Mouse (Mus musculus) liver, embryonic 11.5 days (tissue): ENCODE measurements around the gene Srsf12. TPM values are rescaled to one million over a fixed set of nuclear protein-coding genes. Genes with fewer than 3 reads are reported as not detected.
A peak's percentile ranks its signal among the peaks of the same experiment; 100 is the strongest.

Experiments
- ATAC-seq: fragments of 200-750 bp; cut with Nextera tagmentation; replicated peaks from 2 replicates; pipeline ENCODE4 v1.8.0; 2017; ENCODE audit warnings: moderate number of reproducible peaks, mild to moderate bottlenecking, moderate TSS enrichment, moderate library complexity; ENCODE audit not compliant: low FRiP score
- DNase-seq: peaks from one replicate; pipeline ENCODE4 v3.0.0-alpha.2; 2017; ENCODE audit warnings: low spot score
- H3K27ac ChIP-seq: fragments of 300-500 bp; sonication (generic); 2 replicates; pipeline ENCODE4 v1.5.1; 2014; ENCODE audit warnings: mild to moderate bottlenecking, low read depth, low read length, control low read depth
- H3K27me3 ChIP-seq: fragments of 300-500 bp; sonication (generic); replicated peaks from 2 replicates; pipeline ENCODE4 v1.6.1; 2014; ENCODE audit warnings: low read length, mixed read lengths; ENCODE audit not compliant: control insufficient read depth, insufficient read depth
- H3K36me3 ChIP-seq: fragments of 300-500 bp; sonication (generic); 2 replicates; pipeline ENCODE4 v1.6.1; 2014; ENCODE audit warnings: mild to moderate bottlenecking, low read length, moderate library complexity, mixed read lengths; ENCODE audit not compliant: control insufficient read depth, insufficient read depth
- H3K4me1 ChIP-seq: fragments of 300-500 bp; sonication (generic); replicated peaks from 2 replicates; pipeline ENCODE4 v1.6.1; 2014; ENCODE audit warnings: low read length, mixed read lengths; ENCODE audit not compliant: control insufficient read depth, insufficient read depth
- H3K4me2 ChIP-seq: fragments of 300-500 bp; sonication (generic); 2 replicates; pipeline ENCODE4 v1.6.1; 2014; ENCODE audit warnings: mild to moderate bottlenecking, control low read depth, moderate library complexity
- H3K4me3 ChIP-seq: fragments of 300-500 bp; sonication (generic); 2 replicates; pipeline ENCODE4 v1.5.1; 2014; ENCODE audit warnings: low read depth, low read length, control low read depth
- H3K9ac ChIP-seq: fragments of 300-500 bp; sonication (generic); 2 replicates; pipeline ENCODE4 v1.6.1; 2014; ENCODE audit warnings: low read depth, low read length, control low read depth
- H3K9me3 ChIP-seq: fragments of 300-500 bp; sonication (generic); 2 replicates; pipeline ENCODE4 v1.6.1; 2016; ENCODE audit warnings: low read length, inconsistent platforms, mixed read lengths; ENCODE audit not compliant: control insufficient read depth
- WGBS: fragments of 180-500 bp; shearing (Covaris S2); extraction: QIAGEN DNeasy Blood & Tissue Kit; methylation state at CpG from one replicate; pipeline ENCODE4 v1.1.7; 2014; 5-methylcytosine and 5-hydroxymethylcytosine counted together
- polyA plus RNA-seq: library from polyadenylated mRNA; unstranded; fragments of >200 nt; fragmentation: Nextera tagmentation; extraction: Ambion mirVana; gene quantifications from 2 replicates; pipeline ENCODE4 v1.2.1, GENCODE M21; 2014

Gene Srsf12
- polyA plus RNA-seq, 1 experiment from 2014 or later: 1.6 TPM

GRCm38 (mm10) chr4:33245853-33246395 is 37.1 kb downstream of the Srsf12 start:
- Histone ChIP-seq H3K27ac (no peak overlapping the region), H3K4me3 (peak overlapping the region; percentile 22; the same call in 1 of the 2 replicates), H3K4me2 (peak overlapping the region; percentile 78), H3K9me3 (no peaks in the 10 kb centered on the region), H3K27me3 (no peaks in the 10 kb centered on the region), H3K4me1 (peaks cover 22% of the 10 kb centered on the region), H3K9ac (no peak overlapping the region), H3K36me3 (peaks cover 14% of the 10 kb centered on the region; the same call in 1 of the 2 replicates)
- WGBS: 82% methylated on average over 14 of the region's 14 CpGs
- no peak for DNase-seq
- ATAC-seq: no peak

DNA sequence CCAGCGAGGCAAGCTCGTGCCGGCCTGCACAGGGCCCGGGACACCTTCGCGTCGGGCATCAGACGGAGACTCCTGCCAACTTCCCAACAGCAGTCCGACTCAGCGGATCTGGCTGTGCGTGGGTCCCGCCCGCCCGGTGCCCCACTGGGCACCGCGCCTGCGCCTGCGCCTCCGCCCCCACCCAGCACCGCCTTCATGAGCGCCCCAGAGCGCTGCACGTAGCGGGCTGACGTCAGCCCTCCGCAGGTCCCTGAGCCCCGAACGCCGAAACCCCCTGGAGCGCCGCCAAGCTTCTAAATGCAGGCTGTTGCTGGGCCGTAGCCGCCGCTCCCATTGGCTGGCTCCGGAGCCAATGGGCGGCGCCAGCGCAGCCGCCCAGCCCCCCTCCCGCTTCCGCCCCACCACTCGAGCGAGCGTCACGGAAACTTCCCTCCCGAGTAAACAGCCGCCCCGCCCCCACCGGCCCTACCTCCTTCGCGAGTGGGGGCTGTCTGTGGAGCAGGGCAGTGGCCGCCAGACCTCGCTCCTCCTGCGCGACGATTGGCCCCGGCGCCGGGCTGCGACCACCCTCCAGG is 38.8 kb downstream of the Srsf12 start:
- peaks cover 19% of the 10 kb centered on the region for H3K4me1 ChIP-seq
- peak overlapping the region; percentile 78 for H3K4me2 ChIP-seq
- H3K9me3 ChIP-seq: no peaks in the 10 kb centered on the region
- no peaks in the 10 kb centered on the region for H3K27me3 ChIP-seq
- peak overlapping the region; percentile 98 for H3K4me3 ChIP-seq
- peaks cover 14% of the 10 kb centered on the region; the same call in 1 of the 2 replicates for H3K36me3 ChIP-seq
- DNase-seq (peak; percentile 98), ATAC-seq (peak; percentile 89)
- WGBS: under 1% methylated on average over 57 of the region's 60 CpGs
- H3K9ac ChIP-seq: peak overlapping the region; percentile 99
- peak overlapping the region; percentile 100 for H3K27ac ChIP-seq

DNA sequence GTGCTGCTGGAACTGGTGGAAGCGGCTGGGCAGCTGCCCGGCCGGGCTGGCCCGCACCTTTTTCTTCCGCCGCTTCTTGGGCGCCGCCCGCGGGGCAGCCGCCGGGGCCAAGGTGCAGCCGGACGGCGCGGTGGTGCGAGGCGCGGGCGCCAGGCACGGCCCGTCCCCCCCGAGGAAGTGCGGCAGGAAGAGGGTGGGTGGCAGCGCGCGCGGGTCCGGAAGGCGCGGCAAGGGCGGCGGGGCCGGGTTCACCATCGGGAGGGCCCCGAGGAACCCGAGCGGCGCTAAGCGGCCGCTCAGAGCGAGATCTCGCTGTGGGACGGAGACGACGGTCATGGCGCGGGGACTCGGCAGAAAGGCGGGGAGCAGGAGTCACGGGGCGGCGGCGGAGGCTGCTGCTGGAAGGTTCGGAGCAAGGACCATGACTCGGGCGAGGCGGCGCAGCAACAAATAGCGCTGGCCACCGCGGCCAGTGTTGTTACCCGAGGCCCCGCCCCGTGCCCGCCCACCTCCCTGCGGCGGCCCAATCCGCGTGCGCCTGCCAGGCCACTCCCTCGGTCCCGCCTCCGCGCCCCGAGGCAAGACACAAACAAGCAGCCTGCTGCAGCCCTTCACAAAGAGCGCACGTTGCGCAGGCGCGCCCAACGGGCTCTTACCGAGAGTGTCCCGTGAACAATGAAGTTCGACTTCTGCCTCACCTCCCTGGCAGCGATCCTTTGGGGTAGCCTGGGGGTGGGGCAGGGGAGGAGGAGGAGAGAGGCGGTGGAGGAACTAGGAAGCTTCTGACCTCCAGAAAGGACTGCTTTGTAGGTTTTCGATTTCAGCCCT is 39.5 kb downstream of the Srsf12 start:
- peak; percentile 88 for ATAC-seq
- H3K4me1 ChIP-seq: peaks cover 12% of the 10 kb centered on the region
- H3K9ac ChIP-seq: peak overlapping the region; percentile 99
- H3K27me3 ChIP-seq: no peaks in the 10 kb centered on the region
- DNase-seq: peak; percentile 98
- H3K4me3 ChIP-seq: peak overlapping the region; percentile 98
- WGBS: under 1% methylated on average over 88 of the region's 88 CpGs
- H3K4me2 ChIP-seq: peak overlapping the region; percentile 78
- peaks cover 14% of the 10 kb centered on the region; the same call in 1 of the 2 replicates for H3K36me3 ChIP-seq
- H3K27ac ChIP-seq: peak overlapping the region; percentile 100
- H3K9me3 ChIP-seq: no peaks in the 10 kb centered on the region

DNA sequence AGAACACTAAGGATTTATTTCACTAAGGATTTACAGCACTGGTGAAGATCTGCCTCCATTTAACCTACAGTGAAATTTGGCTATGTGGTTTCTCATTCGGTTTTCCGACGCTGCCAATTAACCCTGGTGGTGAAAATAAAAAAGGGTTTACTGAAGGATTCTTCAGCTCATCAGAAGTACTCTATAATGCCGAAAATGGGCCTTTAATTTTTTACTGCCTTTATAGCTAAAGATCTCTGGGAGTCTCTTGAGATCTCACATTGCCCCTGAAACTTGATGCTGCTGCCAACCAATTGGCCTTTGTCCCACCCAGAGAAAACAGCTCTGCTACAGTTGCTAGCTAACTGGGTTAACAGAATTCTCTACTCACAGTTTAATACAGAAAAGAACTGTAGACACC is 40.1 kb downstream of the Srsf12 start:
- no peaks in the 10 kb centered on the region for H3K27me3 ChIP-seq
- DNase-seq: no peak
- no peak for ATAC-seq
- H3K36me3 ChIP-seq: peaks cover 12% of the 10 kb centered on the region; the same call in 1 of the 2 replicates
- peak overlapping the region; percentile 78 for H3K4me2 ChIP-seq
- H3K4me3 ChIP-seq: peak overlapping the region; percentile 98
- H3K9ac ChIP-seq: peak overlapping the region; percentile 99
- peaks cover 5% of the 10 kb centered on the region for H3K4me1 ChIP-seq
- H3K27ac ChIP-seq: peak overlapping the region; percentile 100
- H3K9me3 ChIP-seq: no peaks in the 10 kb centered on the region
- WGBS: 2% methylated on average over 4 of the region's 4 CpGs

GRCm38 (mm10) chr4:33249716-33250230 is 41.0 kb downstream of the Srsf12 start:
- ATAC-seq (no peak), DNase-seq (no peak)
- Histone ChIP-seq H3K9me3 (no peaks in the 10 kb centered on the region), H3K36me3 (peaks cover 5% of the 10 kb centered on the region; the same call in 1 of the 2 replicates), H3K4me2 (no peak overlapping the region), H3K4me3 (no peak overlapping the region), H3K27me3 (no peaks in the 10 kb centered on the region), H3K27ac (no peak overlapping the region), H3K9ac (no peak overlapping the region), H3K4me1 (peaks cover 5% of the 10 kb centered on the region; the same call in 1 of the 2 replicates)
- WGBS: 82% methylated on average over 1 of the region's 1 CpGs

- no peak overlapping the region for H3K4me2 ChIP-seq
- DNase-seq (no peak), ATAC-seq (no peak)
- H3K27me3 ChIP-seq: no peaks in the 10 kb centered on the region
- H3K36me3 ChIP-seq: no peaks in the 10 kb centered on the region; the same call in 1 of the 2 replicates
- no peak overlapping the region for H3K9ac ChIP-seq
- WGBS: 72% methylated on average over 2 of the region's 2 CpGs
- H3K4me3 ChIP-seq: no peak overlapping the region
- no peaks in the 10 kb centered on the region for H3K9me3 ChIP-seq
- H3K4me1 ChIP-seq: peaks cover 5% of the 10 kb centered on the region; the same call in 1 of the 2 replicates
- H3K27ac ChIP-seq: no peak overlapping the region
Measured at GRCm38 (mm10) chr4:33250867-33251266, 42.1 kb downstream of the Srsf12 start.

- H3K9me3 ChIP-seq: no peaks in the 10 kb centered on the region
- no peak overlapping the region for H3K4me2 ChIP-seq
- no peak overlapping the region for H3K27ac ChIP-seq
- no peaks in the 10 kb centered on the region for H3K36me3 ChIP-seq
- DNase-seq (no peak), ATAC-seq (no peak)
- H3K4me1 ChIP-seq: 0 out of 2 replicates have a peak, but pooled peaks cover 2% of the 10 kb centered on the region
- no peak overlapping the region for H3K9ac ChIP-seq
- no peaks in the 10 kb centered on the region for H3K27me3 ChIP-seq
- 82% methylated on average over 4 of the region's 4 CpGs for WGBS
- no peak overlapping the region for H3K4me3 ChIP-seq
Measured at GRCm38 (mm10) chr4:33254706-33255105, 45.9 kb downstream of the Srsf12 start.

- Histone ChIP-seq H3K9ac (no peak overlapping the region), H3K4me2 (0 out of 2 replicates have a peak overlapping the region, but pooled peaks have one; percentile 17), H3K36me3 (no peaks in the 10 kb centered on the region), H3K27ac (peak overlapping the region; percentile 16; the same call in 1 of the 2 replicates), H3K27me3 (no peaks in the 10 kb centered on the region), H3K4me3 (no peak overlapping the region), H3K9me3 (no peaks in the 10 kb centered on the region), H3K4me1 (0 out of 2 replicates have a peak, but pooled peaks cover 2% of the 10 kb centered on the region)
- no peak; the same call in 1 of the 2 replicates for ATAC-seq
- DNase-seq: no peak
- WGBS: 64% methylated on average over 11 of the region's 11 CpGs
Measured at GRCm38 (mm10) chr4:33257263-33257964, 48.6 kb downstream of the Srsf12 start.
